ENCODE assay signal across 8 mouse cellular contexts in genomic region chr19:47537300-47537792, GRCm38 (mm10). TPM values are rescaled to one million over a fixed set of nuclear protein-coding genes. Genes with fewer than 3 reads are reported as not detected.
DNase-seq lines count a peak whose midpoint lies in the region; ATAC-seq lines count a peak whose summit lies in the region.

TSS of gene Stn1 (minus strand) at chr19:47537507.

- peaks cover 4% of the 10 kb centered on the region; the same call in 1 of the 2 replicates for H3K9me3 ChIP-seq in embryonic facial prominence, embryonic 12.5 days
- no peaks in the 10 kb centered on the region for H3K9me3 ChIP-seq in limb, embryonic 12.5 days
- H3K9me3 ChIP-seq in midbrain, embryonic 14.5 days (ENCODE audit: control insufficient read depth, low read length) = no peaks in the 10 kb centered on the region

- DNase-seq in spleen, postnatal 36 days (ENCODE audit: low spot score in 2 of 2) = peak; percentile 24 to 48
- no peak for DNase-seq in spleen, adult 12 weeks (ENCODE audit: low spot score)
- peak in 1 of 2 experiments; percentile 33 for DNase-seq in heart, postnatal 36 days
- DNase-seq in midbrain, embryonic 14.5 days = no peak
- no peak for DNase-seq in embryo, embryonic 10.5 days (ENCODE audit: low spot score)
- DNase-seq in kidney, adult 9 months = no peak

- ATAC-seq in embryonic facial prominence, embryonic 12.5 days (ENCODE audit: insufficient number of reproducible peaks, insufficient read depth, low FRiP score, low TSS enrichment) = no peak
- ATAC-seq in limb, embryonic 12.5 days (ENCODE audit: insufficient number of reproducible peaks, insufficient read depth, low FRiP score, low TSS enrichment, low read depth) = peak; percentile 41; the same call in 1 of the 2 replicates
- peak; percentile 53 for ATAC-seq in midbrain, embryonic 14.5 days (ENCODE audit: low FRiP score, low TSS enrichment)

- H3K36me3 ChIP-seq in embryonic facial prominence, embryonic 12.5 days = peaks cover 16% of the 10 kb centered on the region
- peaks cover 19% of the 10 kb centered on the region for H3K36me3 ChIP-seq in limb, embryonic 12.5 days
- no peaks in the 10 kb centered on the region for H3K36me3 ChIP-seq in midbrain, embryonic 14.5 days (ENCODE audit: control insufficient read depth, insufficient read depth, low read length)

- H3K9ac ChIP-seq in embryonic facial prominence, embryonic 12.5 days = peak within 1 kb of the TSS; percentile 64
- peak within 1 kb of the TSS; percentile 67 for H3K9ac ChIP-seq in limb, embryonic 12.5 days (replicated peaks)
- peak within 1 kb of the TSS; percentile 58 for H3K9ac ChIP-seq in midbrain, embryonic 14.5 days (replicated peaks; ENCODE audit: low read length)

- H3K27ac ChIP-seq in embryonic facial prominence, embryonic 12.5 days = peak within 1 kb of the TSS; percentile 87
- peak within 1 kb of the TSS; percentile 79 for H3K27ac ChIP-seq in limb, embryonic 12.5 days
- peak within 1 kb of the TSS; percentile 62 for H3K27ac ChIP-seq in midbrain, embryonic 14.5 days (replicated peaks; ENCODE audit: low read depth, low read length)

- no peaks in the 10 kb centered on the region for H3K27me3 ChIP-seq in embryonic facial prominence, embryonic 12.5 days
- peaks cover 14% of the 10 kb centered on the region for H3K27me3 ChIP-seq in limb, embryonic 12.5 days
- no peaks in the 10 kb centered on the region for H3K27me3 ChIP-seq in midbrain, embryonic 14.5 days (ENCODE audit: control insufficient read depth, insufficient read depth, low read length)

- H3K4me1 ChIP-seq in embryonic facial prominence, embryonic 12.5 days = peaks cover 21% of the 10 kb centered on the region
- peaks cover 33% of the 10 kb centered on the region for H3K4me1 ChIP-seq in limb, embryonic 12.5 days (replicated peaks)
- peaks cover 7% of the 10 kb centered on the region; the same call in 1 of the 2 replicates for H3K4me1 ChIP-seq in midbrain, embryonic 14.5 days (ENCODE audit: control insufficient read depth, insufficient read depth, low read length)

- peak within 1 kb of the TSS; percentile 55 for H3K4me3 ChIP-seq in embryonic facial prominence, embryonic 12.5 days
- peak within 1 kb of the TSS; percentile 48 for H3K4me3 ChIP-seq in limb, embryonic 12.5 days (replicated peaks)
- peak within 1 kb of the TSS; percentile 48 for H3K4me3 ChIP-seq in midbrain, embryonic 14.5 days (replicated peaks; ENCODE audit: low read depth, low read length)

- intact Hi-C loops in heart, postnatal 36 days (cut with DNase I) = loop anchor here (2.0 kb wide), 2 partner anchors 27 to 193 kb away; partner anchors contain the start of gene Sfr1

- 2% methylated on average over 10 of the region's 10 CpGs for WGBS in embryonic facial prominence, embryonic 12.5 days
- WGBS in limb, embryonic 12.5 days = 4% methylated on average over 10 of the region's 10 CpGs
- WGBS in midbrain, embryonic 14.5 days = 5% methylated on average over 10 of the region's 10 CpGs

- H3K4me2 ChIP-seq in embryonic facial prominence, embryonic 12.5 days (replicated peaks) = peak within 1 kb of the TSS; percentile 69
- H3K4me2 ChIP-seq in limb, embryonic 12.5 days = peak within 1 kb of the TSS; percentile 71
- peak within 1 kb of the TSS; percentile 75 for H3K4me2 ChIP-seq in midbrain, embryonic 14.5 days (ENCODE audit: low read length)

RNA-seq across cellular contexts. Expression of gene Stn1, which starts in this region (rescaled TPM):
- 58.5 and 59.1 TPM in 2 replicates for polyA plus RNA-seq in embryonic facial prominence, embryonic 12.5 days (2016; fragmentation: Nextera tagmentation; extraction: Ambion mirVana)
- total RNA-seq in heart, postnatal 36 days (2021) = 10 to 100 TPM; 18.0 to 19.8 TPM
- 55.1 and 55.3 TPM in 2 replicates for polyA plus RNA-seq in limb, embryonic 12.5 days (2016; fragmentation: Nextera tagmentation; extraction: Ambion mirVana)
- 25.0 and 30.4 TPM in 2 replicates for polyA plus RNA-seq in midbrain, embryonic 14.5 days (2014; fragmentation: Nextera tagmentation; extraction: Ambion mirVana)

Comparison
In these comparisons a context has a peak if more than half of its experiments do, and no peak if none do; other contexts are left out.
1. DNase-seq: peak in spleen, postnatal 36 days (2 of 2); none in spleen, adult 12 weeks (single experiment), midbrain, embryonic 14.5 days (single experiment), embryo, embryonic 10.5 days (single experiment) and kidney, adult 9 months (single experiment).
2. Peak in every context shown above with its lines, with median percentiles within 50 percentile points of each other: H3K27ac ChIP-seq, H3K4me2 ChIP-seq, H3K4me3 ChIP-seq and H3K9ac ChIP-seq.